Mouse (Mus musculus) heart, postnatal 0 days (tissue): ENCODE data around the gene Car5a. TPM values are rescaled to one million over a fixed set of nuclear protein-coding genes. Genes with fewer than 3 reads are reported as not detected.

Experiments
- ATAC-seq: fragments of 200-750 bp; cut with Nextera tagmentation; 2 replicates; pipeline ENCODE4 v1.8.0; 2017; ENCODE audit warnings: low read depth, moderate number of reproducible peaks, moderate library complexity; ENCODE audit not compliant: insufficient read depth
- DNase-seq: peaks from one replicate; pipeline ENCODE4 v3.0.0-alpha.2; 2016; ENCODE audit warnings: low spot score
- H3K27ac ChIP-seq: fragments of 300-500 bp; sonication (generic); 2 replicates; pipeline ENCODE4 v1.5.1; 2014; ENCODE audit warnings: low read depth, mild to moderate bottlenecking
- H3K27me3 ChIP-seq: fragments of 300-500 bp; sonication (generic); 2 replicates; pipeline ENCODE4 v1.6.1; 2014; ENCODE audit warnings: low read length, mixed read lengths; ENCODE audit not compliant: control insufficient read depth, insufficient read depth
- H3K36me3 ChIP-seq: fragments of 300-500 bp; sonication (generic); replicated peaks from 2 replicates; pipeline ENCODE4 v1.6.1; 2014; ENCODE audit warnings: low read length, mixed read lengths; ENCODE audit not compliant: control insufficient read depth, insufficient read depth
- H3K4me1 ChIP-seq: fragments of 300-500 bp; sonication (generic); 2 replicates; pipeline ENCODE4 v1.6.1; 2014; ENCODE audit warnings: antibody characterized with exemption; ENCODE audit not compliant: control insufficient read depth, insufficient read depth
- H3K4me2 ChIP-seq: fragments of 300-500 bp; sonication (generic); 2 replicates; pipeline ENCODE4 v1.6.1; 2014; ENCODE audit warnings: low read depth, mild to moderate bottlenecking, low read length, moderate library complexity
- H3K4me3 ChIP-seq: fragments of 300-500 bp; sonication (generic); 2 replicates; pipeline ENCODE4 v1.5.1; 2014; ENCODE audit warnings: low read depth, low read length
- H3K9ac ChIP-seq: fragments of 300-500 bp; sonication (generic); replicated peaks from 2 replicates; pipeline ENCODE4 v1.6.1; 2014; ENCODE audit warnings: low read depth, low read length, mixed read lengths
- H3K9me3 ChIP-seq: fragments of 300-500 bp; sonication (generic); replicated peaks from 2 replicates; pipeline ENCODE4 v1.6.1; 2016; ENCODE audit warnings: low read length; ENCODE audit not compliant: control insufficient read depth
- CTCF ChIP-seq: IDR thresholded peaks from 2 replicates; pipeline ENCODE4 v1.5.1; 2016; ENCODE audit warnings: antibody characterized with exemption, control low read depth, low read depth
- EP300 ChIP-seq: IDR thresholded peaks from 2 replicates; pipeline ENCODE4 v1.6.1; 2016; ENCODE audit warnings: antibody characterized with exemption, low read depth
- WGBS: fragments of 180-500 bp; shearing (Covaris S2); extraction: QIAGEN DNeasy Blood & Tissue Kit; methylation state at CpG from one replicate; pipeline ENCODE4 v1.1.7; 2014; 5-methylcytosine and 5-hydroxymethylcytosine counted together
- polyA plus RNA-seq: library from polyadenylated mRNA; unstranded; fragments of >200 nt; fragmentation: Nextera tagmentation; extraction: Ambion mirVana; gene quantifications from 2 replicates; pipeline ENCODE4 v1.2.1, GENCODE M21; 2015
- total RNA-seq: library from RNA; depleted of rRNA; stranded (reverse); fragments of >200 nt; gene quantifications from 2 replicates; pipeline ENCODE4 v1.2.3, GENCODE M21; 2014; ENCODE audit warnings: low replicate concordance

The Car5a gene
- total and polyA plus RNA-seq, 2 experiments from 2014 or later = not detected

- Histone ChIP-seq H3K27me3 (no peaks in the 10 kb centered on the region), H3K9ac (no peak overlapping the region), H3K4me3 (no peak overlapping the region), H3K36me3 (no peaks in the 10 kb centered on the region), H3K9me3 (no peaks in the 10 kb centered on the region), H3K4me1 (no peaks in the 10 kb centered on the region), H3K4me2 (no peak overlapping the region), H3K27ac (0 out of 2 replicates have a peak overlapping the region, but pooled peaks have one; percentile 11)
- DNase-seq (no peak), ATAC-seq (0 out of 2 replicates have a peak, but pooled peaks have one; percentile 32)
- WGBS = 54% methylated on average over 12 of the region's 12 CpGs
- no peak for TF ChIP-seq EP300
- TF ChIP-seq CTCF = peak; percentile 50; the same call in 1 of the 2 replicates
Observed at GRCm38 (mm10) chr8:121935341-121936294, 9.1 kb downstream of the Car5a start.

GRCm38 (mm10) chr8:121934923-121935322 is 9.8 kb downstream of the Car5a start:
- no peak overlapping the region for H3K4me2 ChIP-seq
- TF ChIP-seq EP300 = no peak
- no peaks in the 10 kb centered on the region for H3K4me1 ChIP-seq
- no peak overlapping the region for H3K9ac ChIP-seq
- no peak overlapping the region for H3K4me3 ChIP-seq
- no peaks in the 10 kb centered on the region for H3K9me3 ChIP-seq
- no peaks in the 10 kb centered on the region for H3K27me3 ChIP-seq
- no peak for ATAC-seq
- no peak for DNase-seq
- H3K27ac ChIP-seq = 0 out of 2 replicates have a peak overlapping the region, but pooled peaks have one; percentile 11
- H3K36me3 ChIP-seq = no peaks in the 10 kb centered on the region

GRCm38 (mm10) chr8:121934506-121934905 is 10.2 kb downstream of the Car5a start:
- Histone ChIP-seq H3K4me3 (no peak overlapping the region), H3K27me3 (no peaks in the 10 kb centered on the region), H3K9me3 (no peaks in the 10 kb centered on the region), H3K4me2 (no peak overlapping the region), H3K27ac (no peak overlapping the region), H3K4me1 (no peaks in the 10 kb centered on the region), H3K9ac (no peak overlapping the region), H3K36me3 (no peaks in the 10 kb centered on the region)
- no peak for ATAC-seq
- WGBS = 32% methylated on average over 4 of the region's 4 CpGs
- DNase-seq = peak; percentile 60
- TF ChIP-seq CTCF = peak; percentile 65
- no peak for TF ChIP-seq EP300

- Histone ChIP-seq H3K36me3 (no peaks in the 10 kb centered on the region), H3K27me3 (no peaks in the 10 kb centered on the region), H3K4me3 (no peak overlapping the region), H3K9ac (no peak overlapping the region), H3K4me1 (no peaks in the 10 kb centered on the region), H3K9me3 (no peaks in the 10 kb centered on the region), H3K4me2 (no peak overlapping the region), H3K27ac (no peak overlapping the region)
- TF ChIP-seq CTCF = no peak
- TF ChIP-seq EP300 = no peak
- no peak for DNase-seq
- no peak for ATAC-seq
- 82% methylated on average over 14 of the region's 14 CpGs for WGBS
Observed at GRCm38 (mm10) chr8:121932668-121933520, 11.8 kb downstream of the Car5a start.

- no peaks in the 10 kb centered on the region for H3K27me3 ChIP-seq
- H3K4me1 ChIP-seq = no peaks in the 10 kb centered on the region
- H3K4me3 ChIP-seq = no peak overlapping the region
- TF ChIP-seq EP300 (no peak), CTCF (no peak)
- no peaks in the 10 kb centered on the region for H3K36me3 ChIP-seq
- H3K9ac ChIP-seq = no peak overlapping the region
- DNase-seq (no peak), ATAC-seq (no peak)
- H3K9me3 ChIP-seq = no peaks in the 10 kb centered on the region
- 64% methylated on average over 12 of the region's 12 CpGs for WGBS
- no peak overlapping the region for H3K4me2 ChIP-seq
- no peak overlapping the region for H3K27ac ChIP-seq
Observed at GRCm38 (mm10) chr8:121932026-121932667, 12.6 kb downstream of the Car5a start.
